Mouse (Mus musculus): Measurements from ENCODE around the gene Bfar. TPM values are rescaled to one million over a fixed set of nuclear protein-coding genes. Genes with fewer than 3 reads are reported as not detected.
A peak's percentile ranks its signal among the peaks of the same experiment; 100 is the strongest.
"Not testable (repeated sequence)": the region's sequence is repeated elsewhere in the genome, so short reads cannot be mapped to it uniquely, and the experiment has no call there.

The Bfar gene
- 10 to 100 TPM; 36.8 to 39.0 TPM for total RNA-seq (2021)

GRCm38 (mm10) chr16:13671685-13672385, at the start of gene Bfar, which contains the start of gene 3110001I22Rik:
Gene Bfar (plus strand): TSS chr16:13671858.
Gene 3110001I22Rik (plus strand): TSS chr16:13671929.
- intact Hi-C loops (cut with DNase I), result no loop called here
- DNase-seq (ENCODE audit: extremely low spot score in 1 of 2, low spot score in 2 of 2), result peak; percentile 86 to 94

GRCm38 (mm10) chr16:13628345-13628744, 43.3 kb upstream of the Bfar start:
- DNase-seq (ENCODE audit: extremely low spot score in 1 of 2, low spot score in 2 of 2), result no peak
- intact Hi-C loops (cut with DNase I), result loop anchor here (10.0 kb wide), 1 partner anchor 484 kb away; no protein-coding TSS in a partner anchor

DNA sequence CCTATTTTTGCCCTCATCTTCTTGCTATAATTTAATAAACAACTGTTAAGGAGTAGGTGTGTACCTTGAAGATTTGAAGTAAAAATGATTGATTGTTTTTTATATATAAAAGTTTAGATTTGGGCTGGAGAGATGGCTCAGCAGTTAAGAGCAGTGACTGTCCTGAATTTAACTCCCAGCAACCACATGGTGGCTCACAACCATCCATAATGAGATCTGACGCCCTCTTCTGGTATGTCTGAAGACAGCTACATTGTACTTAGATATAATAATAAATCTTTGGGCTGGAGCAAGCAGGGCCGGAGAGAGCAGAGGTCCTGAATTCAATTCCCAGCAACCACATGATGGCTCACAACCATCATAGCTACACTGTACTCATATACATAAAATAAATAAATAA, 33.5 kb upstream of the Bfar start:
- DNase-seq (ENCODE audit: extremely low spot score in 1 of 2, low spot score in 2 of 2); intact Hi-C loops (cut with DNase I): not testable (repeated sequence)

GRCm38 (mm10) chr16:13639508-13639907, 32.1 kb upstream of the Bfar start:
- intact Hi-C loops (cut with DNase I), result no loop called here
- DNase-seq (ENCODE audit: extremely low spot score in 1 of 2, low spot score in 2 of 2), result no peak

- peak in 1 of 2 experiments; percentile 27 for DNase-seq (ENCODE audit: extremely low spot score in 1 of 2, low spot score in 2 of 2)
- intact Hi-C loops (cut with DNase I), result no loop called here
Measured at GRCm38 (mm10) chr16:13640064-13640463, 31.6 kb upstream of the Bfar start.

- intact Hi-C loops (cut with DNase I), result no loop called here
Measured at GRCm38 (mm10) chr16:13644474-13644873, 27.2 kb upstream of the Bfar start.

DNA sequence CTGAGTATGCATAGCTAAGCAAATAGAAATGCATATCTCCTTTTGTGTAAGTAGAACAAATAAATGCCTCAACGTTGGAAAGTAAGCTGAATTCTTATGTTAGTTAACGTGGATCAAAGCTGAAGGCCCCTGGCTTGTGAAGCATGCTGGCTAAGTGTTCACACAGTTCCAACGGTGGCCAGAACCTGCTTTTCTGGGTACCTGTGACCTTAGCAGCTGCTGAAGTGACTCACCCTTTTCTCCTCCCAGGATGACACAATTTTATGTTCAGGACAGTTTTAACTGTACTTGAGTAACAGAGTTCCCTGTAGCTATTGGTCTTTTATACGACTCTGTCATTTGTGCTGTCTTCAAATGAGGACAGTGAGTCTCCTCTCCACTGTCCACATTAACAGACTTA, 25.7 kb upstream of the Bfar start:
- intact Hi-C loops (cut with DNase I), result no loop called here
- no peak for DNase-seq (ENCODE audit: extremely low spot score in 1 of 2, low spot score in 2 of 2)

More at GRCm38 (mm10) chr16:13644474-13644873, 27.2 kb upstream of the Bfar start:
- DNase-seq (ENCODE audit: extremely low spot score in 1 of 2, low spot score in 2 of 2), result no peak

- intact Hi-C loops (cut with DNase I), result no loop called here
Measured at GRCm38 (mm10) chr16:13658886-13659285, 12.8 kb upstream of the Bfar start.

DNA sequence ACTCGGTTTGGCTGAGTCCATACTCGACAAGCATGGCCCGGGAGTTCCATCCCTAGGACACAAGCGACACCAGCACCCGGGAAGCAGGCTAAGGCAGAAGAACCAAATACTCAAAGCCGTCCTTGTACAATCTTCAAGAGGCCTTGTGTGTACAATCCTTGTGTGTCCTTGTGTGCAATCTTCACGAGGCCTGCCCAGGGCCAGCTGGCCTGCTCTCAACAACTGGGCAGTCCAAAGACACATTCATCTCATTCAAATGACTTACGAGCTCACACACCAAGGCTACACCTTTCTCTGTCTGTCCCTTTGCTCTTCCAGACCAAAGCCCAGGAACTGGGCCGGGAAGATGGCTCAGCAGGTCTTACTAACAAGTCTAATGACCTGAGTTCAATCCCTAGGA, 10.9 kb upstream of the Bfar start:
- DNase-seq (ENCODE audit: extremely low spot score in 1 of 2, low spot score in 2 of 2), result no peak
- intact Hi-C loops (cut with DNase I), result no loop called here

More at GRCm38 (mm10) chr16:13658886-13659285, 12.8 kb upstream of the Bfar start:
- no peak for DNase-seq (ENCODE audit: extremely low spot score in 1 of 2, low spot score in 2 of 2)

DNA sequence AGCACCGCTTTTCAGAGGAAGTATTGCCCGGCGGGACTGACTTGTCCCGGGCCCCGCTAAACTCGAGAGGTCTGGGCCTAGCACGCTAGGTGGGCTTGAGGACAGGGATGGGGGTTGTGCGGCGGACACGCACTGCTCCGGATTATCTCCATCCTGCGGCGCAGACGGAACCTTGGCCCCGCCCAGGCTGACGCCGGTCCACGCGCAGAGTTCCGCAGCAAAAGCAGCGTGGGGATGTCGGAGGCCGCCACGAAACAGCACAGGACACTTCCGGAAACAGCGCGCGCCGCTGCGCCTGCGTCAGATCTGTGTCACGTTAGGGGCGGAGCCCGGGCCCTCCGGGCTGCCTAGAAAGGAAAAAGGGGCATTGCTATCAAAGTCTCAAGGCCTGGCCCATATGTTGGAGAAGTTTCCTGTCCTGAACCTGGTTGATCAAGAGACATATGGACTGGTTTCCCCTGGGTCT, 3.7 kb upstream of the Bfar start, which contains the start of gene Parn:
TSS of gene Parn (minus strand) at position 293 of the 466 bp plus-strand sequence.
- intact Hi-C loops (cut with DNase I), result no loop called here
- DNase-seq (ENCODE audit: extremely low spot score in 1 of 2, low spot score in 2 of 2), result peak; percentile 93 to 95

DNA sequence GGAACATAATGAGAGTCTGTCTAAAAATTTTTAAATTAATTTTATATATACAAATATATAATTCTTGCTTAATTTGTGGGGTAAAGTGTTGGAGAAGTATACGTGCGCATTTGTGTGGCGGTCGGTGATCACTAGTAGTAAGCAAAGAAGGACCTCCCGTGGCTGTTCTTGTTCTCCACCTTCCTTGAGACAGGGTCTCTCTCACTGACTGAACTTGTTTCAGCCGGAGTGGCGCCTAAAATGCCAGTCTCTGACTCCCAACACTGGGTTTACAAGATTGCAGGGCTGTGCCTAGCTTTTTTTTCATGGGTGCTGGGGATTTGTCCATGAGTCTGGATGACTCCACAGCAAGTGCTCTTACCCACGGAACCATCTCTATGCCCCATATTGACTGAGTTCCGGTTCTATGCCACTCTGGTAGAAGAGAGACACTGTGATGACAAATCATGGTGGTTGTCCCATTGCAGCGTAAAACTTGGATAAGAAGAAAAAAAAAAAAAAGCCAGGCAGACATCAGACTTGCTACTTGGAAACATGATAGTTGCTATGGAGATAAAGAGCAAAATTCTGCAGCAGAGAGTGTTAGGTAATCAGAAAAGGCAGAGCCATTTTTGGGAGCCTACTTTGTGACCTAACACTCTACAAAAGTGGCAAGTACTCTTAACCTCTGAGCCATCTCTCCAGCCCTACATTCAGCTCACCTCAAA, 3.1 kb upstream of the Bfar start:
- no peak for DNase-seq (ENCODE audit: extremely low spot score in 1 of 2, low spot score in 2 of 2)
- intact Hi-C loops (cut with DNase I), result no loop called here

- DNase-seq (ENCODE audit: extremely low spot score in 1 of 2, low spot score in 2 of 2), result no peak
- intact Hi-C loops (cut with DNase I), result no loop called here
Measured at GRCm38 (mm10) chr16:13669282-13669681, 2.4 kb upstream of the Bfar start.

DNA sequence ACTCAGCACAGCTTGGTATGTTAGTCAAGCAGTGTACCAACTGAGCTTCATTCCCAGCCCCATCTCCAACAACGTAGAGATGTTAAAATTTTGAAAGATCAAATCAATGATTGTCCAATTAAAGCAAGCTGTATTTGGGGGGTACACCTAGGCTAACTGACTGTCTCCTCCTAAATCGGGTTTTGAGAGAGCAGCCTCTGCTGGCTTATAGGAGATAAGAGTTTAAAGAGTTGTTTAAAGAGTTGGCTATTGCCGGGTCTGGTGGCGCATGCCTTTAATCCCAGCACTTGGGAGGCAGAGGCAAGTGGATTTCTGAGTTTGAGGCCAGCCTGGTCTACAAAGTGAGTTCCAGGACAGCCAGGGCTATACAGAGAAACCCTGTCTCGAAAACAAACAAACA, 762 bp upstream of the Bfar start:
- DNase-seq (ENCODE audit: extremely low spot score in 1 of 2, low spot score in 2 of 2); intact Hi-C loops (cut with DNase I): not testable (repeated sequence)

DNA sequence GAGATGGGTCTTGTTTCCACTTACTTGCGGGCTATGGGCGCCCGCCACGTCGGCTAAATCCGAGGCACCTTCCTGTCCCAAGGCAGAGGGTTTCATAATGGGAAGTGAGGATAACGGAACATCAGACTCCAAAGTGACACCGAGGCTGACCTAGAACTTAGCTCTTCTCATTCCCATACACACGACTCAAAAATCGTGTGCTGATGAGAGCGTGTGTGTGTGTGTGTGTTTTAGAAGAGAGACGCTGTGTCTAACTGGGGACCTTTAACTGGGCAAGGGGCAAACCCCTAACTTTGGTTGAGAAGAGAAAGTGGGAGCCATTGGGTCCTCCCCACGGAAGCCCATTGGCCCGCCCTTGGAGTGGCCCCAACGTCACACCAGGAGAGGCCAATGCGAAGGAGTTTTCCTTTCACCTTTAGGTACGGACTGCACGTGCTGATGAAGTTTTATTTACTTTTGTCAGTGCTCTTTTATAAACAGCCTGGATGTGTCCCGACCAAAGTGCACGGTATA, 784 bp downstream of the Bfar start:
- DNase-seq (ENCODE audit: extremely low spot score in 1 of 2, low spot score in 2 of 2), result peak in 1 of 2 experiments; percentile 77
- intact Hi-C loops (cut with DNase I), result no loop called here

DNA sequence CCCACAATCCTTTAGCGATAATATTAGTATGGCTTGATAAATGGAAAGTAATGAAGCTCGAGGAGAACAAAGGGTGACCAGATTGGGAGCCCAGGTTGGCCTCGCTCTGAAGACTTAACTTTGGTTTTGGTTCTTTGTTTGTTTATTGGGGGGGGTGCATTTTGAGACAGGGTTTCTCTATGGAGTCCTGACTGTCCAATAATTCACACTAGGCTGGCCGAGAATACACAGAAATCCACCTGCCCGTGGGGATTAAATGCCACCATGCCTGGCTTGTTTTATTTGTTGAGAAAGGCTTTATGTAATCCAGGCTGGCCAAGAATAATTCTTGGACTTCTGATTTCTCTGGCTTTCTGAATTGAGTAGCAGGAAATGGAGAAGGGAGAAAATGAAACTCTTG, 1.5 kb downstream of the Bfar start:
- intact Hi-C loops (cut with DNase I), result no loop called here
- no peak for DNase-seq (ENCODE audit: extremely low spot score in 1 of 2, low spot score in 2 of 2)

DNA sequence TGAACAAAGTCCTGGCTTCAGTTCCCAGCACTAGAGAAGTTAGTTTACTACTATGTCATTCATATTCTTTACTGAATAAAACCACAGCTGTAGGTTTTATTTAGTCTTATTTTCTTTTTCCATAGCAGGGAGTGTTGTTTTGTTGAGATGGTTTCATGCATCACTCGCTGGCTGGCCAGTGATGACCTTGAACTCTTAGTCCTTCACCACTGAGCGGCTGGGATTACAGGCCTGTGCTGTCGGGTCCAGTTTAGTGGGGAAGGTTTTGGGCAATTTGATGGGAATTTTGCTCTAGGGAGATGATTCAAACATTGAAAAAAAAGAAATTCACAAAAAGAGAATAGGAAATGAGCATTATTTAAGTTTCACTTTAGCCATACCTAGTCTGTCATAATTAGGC, 2.9 kb downstream of the Bfar start:
- DNase-seq (ENCODE audit: extremely low spot score in 1 of 2, low spot score in 2 of 2), result no peak
- intact Hi-C loops (cut with DNase I), result no loop called here

DNA sequence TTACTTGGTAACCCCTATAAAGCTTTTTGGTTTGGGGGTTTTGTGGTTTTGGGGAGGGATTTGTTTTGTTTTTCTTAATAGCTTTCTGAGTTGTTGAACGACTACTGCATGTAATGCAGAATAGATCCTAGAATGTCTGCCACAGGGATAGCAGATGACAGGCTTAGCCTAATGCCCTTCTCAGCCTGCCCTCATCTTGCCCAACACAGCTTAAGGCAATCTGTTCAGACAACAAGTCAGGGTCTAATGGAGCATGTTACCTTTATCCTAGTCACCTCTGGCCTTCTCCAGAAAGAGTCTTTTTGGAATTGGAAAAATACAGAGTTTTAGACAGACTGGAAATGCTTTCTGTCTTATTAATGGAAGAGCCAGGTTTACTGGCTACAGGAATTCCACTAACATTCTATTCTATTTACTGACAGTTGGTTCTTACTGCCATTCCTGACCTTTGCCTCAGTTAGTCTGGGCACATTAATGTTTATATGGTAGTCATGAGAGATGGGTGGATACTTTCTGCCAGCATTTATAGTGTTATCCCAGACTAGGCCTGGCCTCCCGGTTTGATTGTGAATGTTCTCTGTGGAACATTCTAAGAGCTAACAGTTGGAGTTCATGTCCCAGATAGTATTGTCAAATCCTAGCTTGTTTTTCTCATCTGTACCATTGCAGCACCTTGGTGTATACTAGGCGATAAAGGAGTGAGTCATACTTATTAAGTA, 7.1 kb downstream of the Bfar start:
- DNase-seq (ENCODE audit: extremely low spot score in 1 of 2, low spot score in 2 of 2), result no peak
- intact Hi-C loops (cut with DNase I), result no loop called here

DNA sequence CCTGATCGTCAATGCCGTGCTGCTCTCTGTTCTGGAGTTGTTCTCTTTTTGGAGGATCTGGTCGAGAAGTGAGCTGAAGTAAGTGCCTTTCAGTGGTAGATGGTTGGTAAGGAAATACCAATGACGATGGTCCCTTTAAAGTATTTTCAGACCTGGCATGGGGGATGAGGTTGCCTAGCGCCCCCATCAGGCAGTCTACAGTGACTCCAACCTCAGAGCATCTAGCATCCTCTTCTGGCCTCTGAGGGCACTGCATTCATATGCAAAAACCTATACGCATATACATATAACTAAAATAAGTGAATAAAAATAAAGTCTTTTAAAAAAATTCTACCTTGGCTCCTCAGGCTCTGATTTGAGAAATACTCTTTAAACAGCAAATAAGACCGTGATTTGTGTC, 27.3 kb downstream of the Bfar start:
- intact Hi-C loops (cut with DNase I), result no loop called here
- no peak for DNase-seq (ENCODE audit: extremely low spot score in 1 of 2, low spot score in 2 of 2)

DNA sequence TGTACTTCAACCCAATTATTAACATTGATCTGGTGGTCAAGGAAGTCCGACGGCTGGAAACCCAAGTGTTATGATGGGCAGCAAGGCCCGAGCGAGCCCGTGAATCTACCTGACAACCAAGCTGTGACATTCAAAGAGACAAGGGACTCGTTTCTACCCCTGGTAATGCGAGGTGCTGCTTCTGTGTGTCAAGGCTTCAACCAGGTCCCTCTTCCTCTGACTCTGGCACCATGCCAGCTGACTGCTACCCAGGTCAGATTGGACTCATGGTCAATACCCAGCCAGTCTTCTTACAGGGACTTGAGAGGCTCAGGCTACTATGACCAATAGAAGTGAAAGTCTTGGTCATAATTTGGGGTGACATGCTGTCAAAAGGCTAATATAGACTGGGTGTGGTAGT, 30.5 kb downstream of the Bfar start:
- intact Hi-C loops (cut with DNase I), result no loop called here
- DNase-seq (ENCODE audit: extremely low spot score in 1 of 2, low spot score in 2 of 2), result peak in 1 of 2 experiments; percentile 44
